Mouse (Mus musculus) induced T-regulatory cell, adult 2 months (primary cell): Measurements from ENCODE around the gene Olfr1367.

ENCODE experiments used
- DNase-seq: peaks from one replicate; pipeline ENCODE4 v3.0.0-alpha.2; 2012; ENCODE audit warnings: low read depth

The Olfr1367 gene

DNA sequence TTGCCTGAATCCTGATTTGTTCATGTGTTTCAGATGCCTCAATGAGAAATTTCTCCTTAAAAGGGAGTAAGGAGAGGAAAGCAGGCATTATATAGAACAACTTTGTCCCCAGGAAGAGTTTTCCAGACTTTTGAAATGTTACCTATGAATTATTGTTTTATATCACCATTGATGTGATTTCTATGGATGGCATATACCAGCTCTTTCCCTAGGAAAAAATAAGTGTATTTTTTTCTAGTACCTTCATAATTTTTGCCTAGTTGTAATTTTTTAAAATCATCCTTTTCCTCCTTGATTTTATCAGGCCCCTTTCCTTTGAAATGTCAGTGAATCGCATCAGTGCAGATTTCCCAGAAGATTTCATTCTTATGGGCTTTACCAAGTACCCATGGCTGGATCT is at the start of gene Olfr1367:
TSS of gene Olfr1367 (plus strand) at position 301 of the 400 bp plus-strand sequence.
- DNase-seq = no peak

DNA sequence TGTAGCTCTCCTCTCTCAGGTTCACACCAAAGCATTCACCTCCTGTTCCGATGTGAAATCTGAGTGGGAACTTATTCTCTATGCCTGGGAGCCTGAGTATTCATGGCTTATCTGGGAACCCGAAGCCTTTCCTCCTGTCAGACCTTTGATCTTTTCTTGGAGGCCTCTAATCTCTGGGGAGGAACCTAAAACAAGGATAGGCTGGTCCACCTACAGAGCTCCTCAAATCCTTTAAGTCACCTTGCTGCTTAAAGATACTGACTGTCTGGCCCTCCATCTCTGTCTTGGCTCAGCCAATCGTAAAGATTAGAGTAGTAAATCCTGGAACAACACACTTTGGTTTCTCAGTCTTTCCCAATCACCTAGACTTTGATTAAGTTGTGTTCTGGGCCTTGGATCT is 48.2 kb upstream of the Olfr1367 start:
- DNase-seq = no peak

GRCm38 (mm10) chr13:21304483-21305066 is 42.1 kb upstream of the Olfr1367 start:
- DNase-seq = no peak

DNA sequence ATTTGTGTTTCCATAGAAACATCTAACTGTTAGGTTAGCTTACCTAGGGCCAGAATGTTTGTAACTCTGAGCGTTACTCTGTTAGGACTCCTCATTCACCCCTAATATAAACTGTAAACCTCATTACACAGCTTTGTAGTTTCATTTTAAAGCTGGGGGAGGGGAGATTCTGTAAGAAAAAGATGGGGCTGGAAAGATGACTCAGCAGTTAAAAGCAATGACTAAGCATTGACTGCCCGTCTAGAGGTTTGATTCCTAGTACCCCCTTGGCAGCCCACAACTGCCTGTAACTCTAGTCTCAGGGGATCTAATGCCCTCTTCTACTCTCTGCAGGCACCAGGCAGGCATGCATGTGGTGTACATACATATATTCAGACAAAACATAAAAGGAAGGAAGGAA is 36.9 kb upstream of the Olfr1367 start:
- no peak for DNase-seq

DNA sequence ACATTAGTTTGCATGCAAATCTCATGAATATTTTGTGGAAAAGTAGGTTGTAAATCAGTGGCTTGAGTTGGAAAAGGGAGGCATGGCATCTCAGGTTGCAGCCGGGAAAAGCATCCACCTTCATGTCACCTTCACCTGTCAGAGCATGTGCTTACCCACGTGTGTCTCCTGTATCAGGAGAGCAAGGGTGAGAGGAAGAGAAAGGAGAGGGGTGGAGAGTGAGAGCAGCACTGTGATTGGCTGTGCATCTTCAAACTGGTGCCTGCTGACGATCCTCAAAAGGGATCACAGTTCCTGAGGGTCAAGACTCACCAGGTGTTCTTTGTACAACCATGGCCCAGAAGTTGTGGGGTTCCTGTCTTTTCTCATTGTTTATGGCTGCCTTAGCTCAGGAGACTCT is 34.8 kb upstream of the Olfr1367 start, which contains the start of gene Gpx6:
TSS of gene Gpx6 (plus strand) at position 200 of the 400 bp plus-strand sequence.
- DNase-seq = no peak

GRCm38 (mm10) chr13:21312854-21313253 is 33.9 kb upstream of the Olfr1367 start:
- DNase-seq = no peak

GRCm38 (mm10) chr13:21313903-21314302 is 32.8 kb upstream of the Olfr1367 start:
- DNase-seq = no peak

- no peak for DNase-seq
Observed at GRCm38 (mm10) chr13:21320262-21320661, 26.4 kb upstream of the Olfr1367 start.

DNA sequence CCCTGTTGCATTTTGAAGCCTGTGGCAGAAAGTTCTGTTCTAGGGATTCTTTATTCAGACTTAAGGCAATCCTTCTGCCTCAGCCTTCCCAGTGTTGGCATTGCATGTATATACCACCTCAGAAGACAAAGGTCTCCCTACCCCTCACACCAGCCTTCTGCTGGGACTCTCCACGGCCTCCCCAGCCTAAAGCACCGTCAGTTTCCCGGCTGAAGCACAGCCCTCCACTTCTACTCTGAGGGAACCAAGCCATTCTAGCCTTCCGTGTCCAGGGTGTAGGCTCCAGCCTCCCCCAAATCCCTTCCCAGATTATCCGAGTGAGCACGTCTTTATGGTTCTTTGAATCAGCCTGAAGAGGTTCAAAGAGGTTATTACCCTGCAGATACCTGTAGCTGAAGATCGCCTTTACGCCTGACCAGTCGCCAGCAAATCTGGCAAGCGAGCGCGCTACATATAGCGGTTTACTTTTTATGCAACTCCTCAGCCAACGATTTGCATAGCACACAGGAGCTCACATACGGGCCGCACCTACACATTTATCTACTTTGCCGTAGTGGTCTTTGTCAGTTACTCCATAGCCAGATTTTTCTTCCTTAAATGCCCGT is 24.7 kb upstream of the Olfr1367 start:
- DNase-seq = no peak

DNA sequence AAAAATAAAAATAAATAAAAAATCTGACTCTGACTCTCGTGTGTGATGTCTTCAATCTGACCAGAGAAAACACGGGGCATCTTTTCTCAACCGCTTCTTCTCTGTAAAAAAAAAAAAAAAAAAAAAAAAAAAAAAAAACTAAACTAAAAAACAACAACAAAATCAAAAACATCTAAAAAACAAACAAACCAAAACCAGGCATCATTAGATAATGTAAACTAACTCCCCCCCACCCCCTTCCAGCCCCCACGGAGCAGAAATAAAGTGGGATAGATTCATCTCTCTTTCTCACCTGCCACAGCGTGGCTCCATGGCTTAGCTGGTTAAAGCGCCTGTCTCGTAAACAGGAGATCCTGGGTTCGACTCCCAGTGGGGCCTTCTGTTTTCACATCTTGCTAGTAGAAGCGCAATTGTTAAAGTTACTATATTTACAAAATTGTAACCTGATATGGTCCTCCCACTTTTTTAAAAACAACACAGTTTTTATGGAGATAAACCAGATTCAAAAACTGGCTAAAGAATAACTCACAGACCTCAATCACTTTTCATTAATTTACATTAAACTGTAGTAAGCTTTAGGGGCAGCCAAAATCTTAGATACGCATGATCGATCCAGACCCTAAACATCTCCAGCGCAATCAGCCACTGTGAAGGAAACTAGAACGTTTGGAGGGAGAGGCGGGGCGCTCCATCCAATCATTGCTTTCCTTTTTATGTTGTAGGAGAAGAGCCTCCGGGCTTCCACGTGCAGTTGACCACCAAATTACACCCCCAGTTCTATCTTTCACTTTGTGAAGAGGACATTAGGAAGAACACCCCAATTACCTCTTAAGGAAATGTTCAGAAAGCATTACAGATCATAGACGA is 24.0 kb upstream of the Olfr1367 start:
- DNase-seq = no peak

GRCm38 (mm10) chr13:21323405-21323804 is 23.3 kb upstream of the Olfr1367 start:
- no peak for DNase-seq

DNA sequence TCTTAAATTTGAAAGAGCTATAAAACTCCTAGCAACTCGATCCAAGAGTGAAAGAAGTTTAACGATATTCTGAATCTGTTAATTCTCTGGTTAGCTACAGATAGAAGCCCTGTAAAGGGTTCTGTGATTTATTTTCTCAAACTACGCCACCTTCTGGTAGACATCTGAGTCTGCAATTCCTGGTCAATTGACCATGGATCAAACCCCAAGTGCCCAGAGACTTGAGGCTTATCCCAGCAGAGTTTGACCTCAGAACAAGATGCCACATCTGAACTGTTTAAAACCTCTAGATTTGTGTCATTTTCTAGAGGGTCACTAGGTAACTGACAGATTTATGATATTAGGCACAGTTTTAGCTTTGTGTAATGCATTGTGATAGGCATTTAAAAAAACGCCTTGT is 20.5 kb upstream of the Olfr1367 start:
- DNase-seq = peak; percentile 33

DNA sequence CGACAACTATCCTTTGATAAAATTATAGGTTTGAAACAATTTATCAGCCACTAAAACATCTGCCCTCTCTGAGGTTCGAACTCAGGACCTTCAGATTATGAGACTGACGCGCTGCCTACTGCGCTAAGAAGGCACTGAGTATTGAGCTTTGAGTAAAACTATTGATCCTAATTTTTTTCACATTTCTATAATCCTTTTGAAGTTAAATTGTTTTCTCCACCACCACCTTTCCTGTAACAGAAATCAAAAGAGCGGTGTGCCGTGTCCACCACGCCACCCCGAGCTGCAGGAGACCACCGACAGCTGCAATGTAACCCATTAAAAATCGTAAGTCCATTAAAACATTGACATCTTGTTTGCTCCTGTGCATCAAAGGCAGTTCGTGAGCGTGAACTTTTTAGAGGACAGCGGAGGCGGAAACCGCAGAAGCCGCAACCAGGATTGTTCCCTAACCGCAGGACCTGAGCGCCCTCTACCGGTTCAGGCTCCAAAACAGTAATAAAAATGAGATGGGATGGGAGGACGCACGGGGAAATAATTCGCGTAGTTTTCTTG is 20.0 kb upstream of the Olfr1367 start:
- DNase-seq = peak; percentile 60

GRCm38 (mm10) chr13:21327424-21327823 is 19.3 kb upstream of the Olfr1367 start:
- no peak for DNase-seq

GRCm38 (mm10) chr13:21350593-21350992 is 3.9 kb downstream of the Olfr1367 start:
- no peak for DNase-seq

DNA sequence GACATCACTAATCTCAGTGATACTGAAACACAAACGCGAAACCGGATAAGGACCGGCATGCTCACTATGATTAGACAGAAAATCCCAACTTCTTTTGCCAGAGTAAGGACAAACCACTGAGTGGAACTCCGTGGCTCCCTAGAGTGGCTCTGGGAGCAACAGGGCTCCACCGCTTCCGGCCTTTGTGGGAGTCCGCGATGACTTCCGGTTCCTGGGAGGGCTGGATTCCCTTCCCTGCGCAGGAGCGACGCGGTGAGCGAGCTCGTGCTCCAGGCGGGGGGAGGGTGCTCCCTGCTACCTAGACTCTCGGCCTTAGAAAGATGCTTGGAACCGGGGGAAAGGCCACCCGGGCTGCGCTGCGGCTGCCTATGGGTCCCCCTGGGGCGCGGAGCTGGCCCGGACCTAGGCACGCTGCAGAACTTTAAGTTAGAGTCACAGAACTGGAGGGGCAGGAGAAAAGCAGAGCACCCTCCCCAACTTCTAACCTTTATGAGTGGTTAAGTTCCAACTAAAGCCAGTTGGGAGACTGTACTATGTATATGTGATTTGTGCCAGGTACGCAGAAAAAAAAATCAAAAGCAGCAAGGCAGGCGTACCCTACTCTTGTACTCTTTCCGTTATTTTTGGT is 16.0 kb downstream of the Olfr1367 start, which contains the start of gene Zscan12:
TSS of gene Zscan12 (plus strand) at position 200 of the 628 bp plus-strand sequence.
- peak; percentile 82 for DNase-seq

DNA sequence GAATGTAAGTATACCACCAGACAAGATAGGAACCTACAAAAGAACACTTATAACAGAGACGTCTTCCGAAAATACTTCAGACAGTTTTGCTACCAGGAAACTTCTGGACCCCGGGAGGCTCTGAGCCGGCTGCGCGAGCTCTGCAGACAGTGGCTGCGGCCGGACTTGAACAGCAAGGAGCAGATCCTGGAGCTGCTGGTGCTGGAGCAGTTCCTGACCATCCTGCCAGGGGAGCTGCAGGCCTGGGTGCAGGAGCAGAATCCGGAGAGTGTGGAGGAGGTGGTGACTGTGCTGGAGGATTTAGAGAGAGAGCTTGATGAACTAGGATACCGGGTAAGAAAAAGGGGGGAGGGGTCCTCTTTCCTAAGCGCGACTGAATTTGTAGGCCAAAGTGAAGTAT is 17.0 kb downstream of the Olfr1367 start:
- DNase-seq = no peak

DNA sequence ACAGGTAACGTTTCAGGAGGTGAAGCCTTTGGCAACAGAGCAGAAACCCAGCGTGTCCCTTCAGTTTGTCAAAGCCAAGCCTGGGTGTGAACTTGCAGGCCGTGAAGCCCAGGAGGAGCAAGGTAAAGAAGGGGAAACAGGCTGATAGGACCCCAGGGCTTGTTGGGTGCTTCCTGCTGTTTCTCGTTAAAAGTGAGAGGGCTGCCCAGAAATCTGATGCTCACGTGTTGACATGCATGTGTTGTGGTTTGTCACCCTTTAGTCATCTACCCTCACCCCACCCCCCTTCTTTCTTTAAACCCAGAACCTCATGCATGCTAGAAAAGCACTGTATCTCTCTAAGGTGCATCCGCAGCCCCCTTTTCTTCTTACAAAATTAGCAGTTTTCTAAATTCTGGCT is 19.9 kb downstream of the Olfr1367 start:
- peak; percentile 58 for DNase-seq

DNA sequence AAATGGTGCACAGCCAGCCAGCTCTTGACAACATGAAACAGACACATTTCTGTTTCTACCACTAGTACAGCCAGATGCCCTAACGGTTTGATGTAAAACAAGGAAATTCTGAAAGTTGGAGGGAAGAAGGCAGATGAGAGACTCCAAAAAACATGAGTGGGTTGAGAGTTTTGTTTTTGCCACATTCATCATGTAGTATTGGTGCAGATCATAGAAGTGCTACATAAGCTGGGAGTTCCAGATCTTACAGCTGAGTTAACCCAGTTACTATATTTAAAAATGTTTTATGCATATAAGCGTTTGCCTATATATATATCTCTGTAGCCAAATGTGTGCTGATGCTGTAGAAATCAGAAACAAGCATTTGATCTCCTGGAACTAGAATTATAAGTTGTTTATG is 26.0 kb downstream of the Olfr1367 start:
- DNase-seq = no peak

DNA sequence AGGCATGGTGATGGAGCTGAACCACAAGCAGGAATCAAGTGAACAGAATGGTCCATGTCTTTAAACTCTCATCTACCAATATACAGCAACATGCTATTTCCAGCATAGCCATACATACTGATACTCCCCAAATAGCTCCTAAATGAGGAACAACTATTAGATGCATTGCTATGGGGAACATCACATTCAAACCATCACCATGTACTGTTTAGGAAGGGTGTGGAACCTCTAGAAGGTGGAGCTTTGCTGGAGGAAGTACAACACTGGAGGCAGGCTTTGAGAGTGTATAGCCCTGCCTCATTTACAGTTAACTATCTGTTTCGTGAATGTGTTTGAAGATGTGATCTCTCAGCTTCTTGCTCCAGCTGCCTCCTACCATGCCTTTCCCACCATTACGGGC is 31.1 kb downstream of the Olfr1367 start:
- DNase-seq = no peak

- DNase-seq = no peak
Observed at GRCm38 (mm10) chr13:21395211-21395610, 48.5 kb downstream of the Olfr1367 start.

DNA sequence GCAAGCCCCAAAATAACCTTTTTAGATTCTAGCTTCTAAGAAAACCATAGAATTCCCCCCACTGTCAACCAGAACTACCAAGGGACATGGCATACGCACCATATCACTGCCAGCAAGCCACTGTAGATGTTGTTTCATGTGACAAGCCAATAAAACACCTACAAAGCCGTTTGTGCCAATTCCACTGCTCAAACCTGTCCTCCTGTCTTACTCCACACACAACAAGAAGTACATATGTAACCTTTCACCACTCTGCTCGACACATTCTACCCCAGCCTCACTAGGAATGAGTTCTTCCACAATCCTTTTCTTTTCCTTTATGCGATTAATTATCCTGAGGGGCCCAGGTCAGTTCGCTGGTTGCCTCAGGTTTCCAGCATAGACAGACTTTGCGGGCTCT is 48.9 kb downstream of the Olfr1367 start:
- no peak for DNase-seq
